Mouse (Mus musculus) olfactory bulb, adult 2 months (tissue): ENCODE results near the gene Gins3. TPM values are rescaled to one million over a fixed set of nuclear protein-coding genes. Genes with fewer than 3 reads are reported as not detected.
A peak's percentile ranks its signal among the peaks of the same experiment; 100 is the strongest.
"Not testable (repeated sequence)": the region's sequence is repeated elsewhere in the genome, so short reads cannot be mapped to it uniquely, and the experiment has no call there.

Experiments used
- H3K27ac ChIP-seq: fragments of 200-500 bp; 2 replicates; pipeline ENCODE4 v1.5.1; 2012; ENCODE audit warnings: low read depth, low read length; ENCODE audit not compliant: insufficient read depth
- H3K4me1 ChIP-seq: fragments of 200-500 bp; 2 replicates; pipeline ENCODE4 v1.6.1; 2012; ENCODE audit warnings: low read length; ENCODE audit not compliant: control insufficient read depth, insufficient read depth
- H3K4me3 ChIP-seq: fragments of 200-500 bp; 2 replicates; pipeline ENCODE4 v1.5.1; 2012; ENCODE audit warnings: mild to moderate bottlenecking, low read depth, low read length, moderate library complexity; ENCODE audit not compliant: insufficient read depth
- CTCF ChIP-seq: fragments of 200-500 bp; IDR thresholded peaks from 2 replicates; pipeline ENCODE4 v1.5.1; 2012; ENCODE audit warnings: low read depth, mild to moderate bottlenecking, low read length, moderate library complexity; ENCODE audit not compliant: insufficient read depth
- POLR2A ChIP-seq: fragments of 200-500 bp; IDR thresholded peaks from 2 replicates; pipeline ENCODE4 v1.6.1; 2012; ENCODE audit warnings: mild to moderate bottlenecking, low read depth, low read length, moderate library complexity; ENCODE audit not compliant: insufficient read depth
- WGBS: fragments of 180-500 bp; shearing (Covaris S2); methylation state at CpG from one replicate; pipeline ENCODE4 v1.1.7; 2018; 5-methylcytosine and 5-hydroxymethylcytosine counted together
- polyA plus RNA-seq: library from polyadenylated mRNA; stranded (reverse); fragments of >200 nt; gene quantifications from 2 replicates; pipeline ENCODE4 v1.2.4, GENCODE M21; 2012; ENCODE audit warnings: low replicate concordance; ENCODE audit not compliant: missing spikeins, insufficient read depth, insufficient read length

Gene Gins3
- polyA plus RNA-seq, 1 experiment: not detected

DNA sequence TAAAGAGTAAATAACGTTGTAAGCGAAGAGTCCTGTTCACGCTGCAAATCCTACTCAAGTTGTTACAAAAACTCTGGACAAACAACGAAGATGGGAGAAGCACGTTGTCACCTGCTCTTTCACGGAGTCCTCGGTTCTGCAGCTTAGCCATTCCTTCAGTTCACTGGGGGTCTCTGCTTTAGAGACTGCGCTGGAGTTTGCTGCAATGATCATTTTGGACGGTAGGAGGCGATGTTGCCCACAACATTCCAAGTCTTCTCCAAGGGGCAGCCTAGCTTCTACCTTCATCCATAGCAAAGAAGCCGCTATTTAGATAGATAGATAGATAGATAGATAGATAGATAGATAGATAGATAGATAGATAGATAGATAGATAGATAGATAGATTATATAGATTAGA, 33.4 kb upstream of the Gins3 start:
- Histone ChIP-seq H3K4me1 (peaks cover 3% of the 10 kb centered on the region; the same call in 1 of the 2 replicates), H3K27ac (no peak overlapping the region), H3K4me3 (no peak overlapping the region)
- WGBS: 7% methylated on average over 11 of the region's 11 CpGs
- TF ChIP-seq CTCF (peak; percentile 29; the same call in 1 of the 2 replicates), POLR2A (no peak)

DNA sequence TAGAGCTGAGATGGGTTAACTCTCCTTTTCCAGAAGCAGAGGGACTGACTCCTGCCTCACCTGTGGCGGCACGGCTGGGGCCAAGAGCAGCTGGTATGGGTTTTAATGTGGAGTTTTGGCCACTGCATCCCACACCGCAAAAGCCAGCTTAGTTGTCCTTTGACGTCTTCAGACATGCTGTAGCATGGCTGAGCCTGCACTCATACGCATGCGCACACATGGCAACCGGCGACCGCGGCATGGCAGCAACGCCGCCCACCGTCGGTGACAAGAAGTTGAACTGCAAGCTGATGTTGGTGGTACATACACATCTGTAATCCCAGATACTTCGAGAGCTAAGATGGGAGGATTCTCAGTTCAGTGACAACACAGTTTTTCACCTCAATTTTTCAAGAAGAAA, 31.9 kb upstream of the Gins3 start:
- no peaks in the 10 kb centered on the region for H3K4me1 ChIP-seq
- TF ChIP-seq POLR2A: no peak
- no peak for TF ChIP-seq CTCF
- WGBS: 70% methylated on average over 15 of the region's 15 CpGs
- H3K4me3 ChIP-seq: no peak overlapping the region
- H3K27ac ChIP-seq: no peak overlapping the region

- TF ChIP-seq POLR2A (no peak), CTCF (no peak)
- Histone ChIP-seq H3K4me3 (no peak overlapping the region), H3K27ac (no peak overlapping the region), H3K4me1 (peaks cover under 1% of the 10 kb centered on the region; the same call in 1 of the 2 replicates)
- WGBS: 74% methylated on average over 2 of the region's 2 CpGs
Observed at GRCm38 (mm10) chr8:95602168-95602567, 31.1 kb upstream of the Gins3 start.

DNA sequence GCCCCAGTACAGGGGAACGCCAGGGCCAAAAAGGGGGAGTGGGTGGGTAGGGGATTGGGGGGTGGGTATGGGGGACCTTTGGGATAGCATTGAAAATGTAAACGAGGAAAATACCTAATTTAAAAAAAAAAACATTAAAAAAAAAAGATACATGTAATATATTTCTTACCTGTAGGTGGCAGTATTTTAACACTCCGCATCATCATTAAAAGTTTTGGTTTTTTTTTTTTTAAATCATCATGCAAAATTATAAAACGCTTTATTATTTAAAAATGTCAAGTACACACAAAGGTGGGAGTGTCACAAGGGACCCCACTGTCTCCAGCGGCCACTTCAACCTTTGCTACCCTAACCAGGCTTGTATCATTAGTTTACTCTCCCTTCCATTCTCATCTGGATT, 26.7 kb upstream of the Gins3 start:
- H3K27ac ChIP-seq: peak overlapping the region; percentile 59
- H3K4me1 ChIP-seq: peaks cover 15% of the 10 kb centered on the region
- H3K4me3 ChIP-seq: not testable (repeated sequence)
- 13% methylated on average over 4 of the region's 5 CpGs for WGBS

DNA sequence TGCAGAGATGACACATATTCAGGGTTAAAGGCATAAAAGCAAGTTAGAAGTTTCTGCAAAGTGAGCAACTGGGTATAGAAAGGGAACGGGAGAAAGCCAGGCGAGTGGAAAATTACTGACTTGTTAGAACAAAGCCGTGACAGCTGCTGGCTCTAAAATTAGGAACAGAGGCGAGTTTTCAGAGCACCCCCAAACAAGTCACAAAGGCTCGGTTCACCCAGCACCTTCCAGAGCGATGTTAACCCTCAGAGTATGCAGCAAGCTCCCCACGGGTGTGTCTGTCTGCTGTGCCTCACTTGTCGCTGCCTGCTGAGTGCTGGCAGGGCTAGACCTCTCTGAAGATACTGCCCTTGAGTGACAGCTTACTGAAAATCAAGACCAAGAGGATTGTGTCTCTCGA, 26.0 kb upstream of the Gins3 start:
- H3K4me1 ChIP-seq: peaks cover 18% of the 10 kb centered on the region
- H3K4me3 ChIP-seq: no peak overlapping the region
- TF ChIP-seq CTCF (no peak), POLR2A (no peak)
- peak overlapping the region; percentile 91 for H3K27ac ChIP-seq
- WGBS: 10% methylated on average over 9 of the region's 9 CpGs

- TF ChIP-seq CTCF (no peak), POLR2A (no peak)
- peaks cover 25% of the 10 kb centered on the region for H3K4me1 ChIP-seq
- 42% methylated on average over 5 of the region's 5 CpGs for WGBS
- H3K4me3 ChIP-seq: no peak overlapping the region
- no peak overlapping the region for H3K27ac ChIP-seq
Observed at GRCm38 (mm10) chr8:95609406-95609805, 23.8 kb upstream of the Gins3 start.

DNA sequence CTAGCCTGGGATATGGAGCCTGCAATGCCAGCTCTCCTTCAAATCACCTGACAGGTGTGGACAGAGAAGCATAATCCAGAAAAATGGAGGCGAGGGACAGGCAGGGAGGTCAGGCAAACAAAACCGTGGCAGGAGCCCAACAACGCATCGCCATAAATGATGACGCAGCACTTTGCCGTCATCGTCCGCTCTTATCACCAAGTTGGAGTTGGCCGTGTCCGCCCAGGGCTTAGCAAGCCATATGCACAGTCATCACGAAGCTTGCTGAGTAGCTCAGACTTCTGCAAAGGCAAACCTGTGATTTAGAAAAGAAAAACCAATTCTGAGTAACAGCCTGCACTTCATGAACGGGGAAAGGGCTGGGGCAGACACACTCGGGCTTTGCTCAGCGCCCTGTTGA, 22.5 kb upstream of the Gins3 start:
- Histone ChIP-seq H3K4me3 (no peak overlapping the region), H3K4me1 (peaks cover 25% of the 10 kb centered on the region), H3K27ac (peak overlapping the region; percentile 80)
- no peak for TF ChIP-seq CTCF
- 53% methylated on average over 14 of the region's 14 CpGs for WGBS

DNA sequence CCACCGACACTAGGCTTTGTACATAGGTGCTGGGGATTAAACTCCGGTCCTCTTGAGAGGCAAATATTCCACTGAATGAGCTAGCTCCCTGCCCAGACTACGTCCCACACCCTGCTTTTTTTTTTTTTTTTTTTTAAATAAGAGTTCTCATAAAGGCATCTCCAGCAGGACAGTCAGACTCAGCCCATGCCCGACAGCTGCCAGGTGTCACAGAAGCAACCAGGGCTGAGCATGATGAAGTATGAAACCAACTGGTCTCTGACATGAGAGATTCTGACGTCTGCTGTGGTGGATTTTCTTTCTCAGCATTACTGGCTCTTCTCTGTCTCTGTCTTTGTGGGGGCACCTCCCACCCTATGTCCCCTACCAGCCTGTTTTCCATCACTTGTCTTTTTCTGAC, 21.5 kb upstream of the Gins3 start:
- H3K4me3 ChIP-seq: no peak overlapping the region
- WGBS: 51% methylated on average over 5 of the region's 5 CpGs
- H3K27ac ChIP-seq: 0 out of 2 replicates have a peak overlapping the region, but pooled peaks have one; percentile 11
- H3K4me1 ChIP-seq: peaks cover 25% of the 10 kb centered on the region
- TF ChIP-seq POLR2A (no peak), CTCF (no peak)

DNA sequence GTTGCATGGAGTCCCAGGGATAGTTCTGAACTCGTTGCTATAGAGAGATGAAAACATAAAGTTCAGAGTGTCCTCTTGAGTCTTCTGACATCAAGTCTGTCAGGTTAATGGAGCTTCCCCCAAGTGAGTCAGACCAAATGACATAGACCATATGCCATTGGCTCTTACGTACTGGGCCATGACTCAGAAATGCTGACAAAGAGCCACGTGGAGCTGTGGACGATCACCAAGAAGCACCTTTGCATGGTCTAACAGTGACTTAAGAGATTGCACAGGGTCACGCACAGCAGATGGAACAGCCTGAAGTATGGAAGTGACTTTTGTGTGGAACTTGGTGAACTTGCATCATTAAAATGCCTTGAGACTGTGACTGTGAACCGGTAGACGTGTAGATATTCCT, 16.9 kb upstream of the Gins3 start:
- Histone ChIP-seq H3K4me1 (peaks cover 11% of the 10 kb centered on the region), H3K4me3 (no peak overlapping the region), H3K27ac (no peak overlapping the region)
- WGBS: 87% methylated on average over 7 of the region's 7 CpGs
- no peak for TF ChIP-seq CTCF
- no peak for TF ChIP-seq POLR2A

DNA sequence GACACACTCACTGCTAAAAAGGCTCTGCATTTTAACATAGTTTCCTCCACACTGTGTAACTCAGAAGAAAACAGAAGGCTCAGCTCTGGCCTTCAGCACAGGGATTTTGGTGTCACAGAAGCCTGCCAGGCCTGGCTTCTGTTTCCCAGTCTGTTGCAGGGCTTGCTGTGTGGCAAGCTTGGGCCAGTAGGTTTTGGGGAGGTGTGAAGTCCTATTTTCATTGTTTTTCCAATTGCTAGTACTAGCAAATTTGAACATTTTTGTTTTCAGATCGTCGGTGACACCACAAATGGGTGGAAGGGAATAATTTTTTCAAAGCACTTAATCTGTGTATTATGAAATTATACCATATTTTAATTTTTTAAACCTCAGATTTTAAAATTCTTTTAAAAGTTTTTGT, 13.2 kb upstream of the Gins3 start:
- Histone ChIP-seq H3K27ac (no peak overlapping the region), H3K4me1 (no peaks in the 10 kb centered on the region), H3K4me3 (no peak overlapping the region)
- 92% methylated on average over 2 of the region's 2 CpGs for WGBS
- TF ChIP-seq CTCF (no peak), POLR2A (no peak)

DNA sequence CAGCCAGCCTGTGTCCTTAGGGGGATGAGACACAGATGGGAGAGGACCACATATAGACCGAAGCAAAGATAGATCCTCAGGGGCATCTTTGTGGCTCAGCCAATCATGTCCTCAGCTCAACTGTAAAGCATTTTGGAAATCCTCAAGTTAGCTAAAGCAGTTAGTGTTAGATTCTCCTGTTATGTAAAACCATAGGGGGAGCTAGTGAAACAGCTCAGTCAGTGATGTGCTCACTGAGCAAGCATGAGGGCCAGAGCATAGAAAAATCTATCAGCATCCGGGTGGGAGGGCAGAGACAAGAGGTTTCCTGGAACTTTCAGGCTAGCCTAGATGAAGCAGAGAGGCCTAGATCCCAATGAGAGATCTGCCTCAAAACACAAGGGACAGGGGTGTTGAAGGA, 8.4 kb upstream of the Gins3 start:
- Histone ChIP-seq H3K4me1 (no peaks in the 10 kb centered on the region), H3K27ac (no peak overlapping the region), H3K4me3 (no peak overlapping the region)
- WGBS: 78% methylated on average over 2 of the region's 2 CpGs
- no peak for TF ChIP-seq CTCF
- TF ChIP-seq POLR2A: no peak
